Mouse (Mus musculus) testis, adult 2 months (tissue): ENCODE data around the gene Tenm4.

Source experiments
- CTCF ChIP-seq: fragments of 200-500 bp; IDR thresholded peaks from 2 replicates; pipeline ENCODE4 v1.5.1; 2012; ENCODE audit warnings: low read depth, mild to moderate bottlenecking, inconsistent platforms, low read length, moderate library complexity; ENCODE audit not compliant: control insufficient read depth, insufficient read depth, insufficient replicate concordance
- POLR2A ChIP-seq: fragments of 200-500 bp; IDR thresholded peaks from 2 replicates; pipeline ENCODE4 v1.6.1; 2012; ENCODE audit warnings: low read depth, mild to moderate bottlenecking, inconsistent platforms, low read length, moderate library complexity; ENCODE audit not compliant: control insufficient read depth

GRCm38 (mm10) chr7:96943715-96944377, 772.8 kb downstream of the Tenm4 start:
- TF ChIP-seq CTCF (no peak), POLR2A (no peak)
